Mouse (Mus musculus) c-Kit-negative CD71-positive TER-119-positive erythroid progenitor cells, embryonic 14.5 days (primary cell): Measurements from ENCODE around the gene Cdk5r2.

Experiments
- DNase-seq: peaks from one replicate; pipeline ENCODE4 v3.0.0-alpha.2; 2013; ENCODE audit warnings: low read depth, low spot score

Gene Cdk5r2

GRCm38 (mm10) chr1:74851001-74851775 is 3.5 kb upstream of the Cdk5r2 start:
- no peak for DNase-seq

GRCm38 (mm10) chr1:74855156-74855555 is 422 bp downstream of the Cdk5r2 start:
- no peak for DNase-seq

GRCm38 (mm10) chr1:74855651-74856438 is 1.1 kb downstream of the Cdk5r2 start:
- DNase-seq: no peak

- no peak for DNase-seq
Measured at GRCm38 (mm10) chr1:74856439-74856720, 1.6 kb downstream of the Cdk5r2 start.

- no peak for DNase-seq
Measured at GRCm38 (mm10) chr1:74856791-74857190, 2.1 kb downstream of the Cdk5r2 start.

- no peak for DNase-seq
Measured at GRCm38 (mm10) chr1:74857201-74857600, 2.5 kb downstream of the Cdk5r2 start.

- no peak for DNase-seq
Measured at GRCm38 (mm10) chr1:74857677-74858076, 2.9 kb downstream of the Cdk5r2 start.

GRCm38 (mm10) chr1:74858171-74858719 is 3.5 kb downstream of the Cdk5r2 start:
- DNase-seq: no peak

- no peak for DNase-seq
Measured at GRCm38 (mm10) chr1:74858805-74859204, 4.1 kb downstream of the Cdk5r2 start.

GRCm38 (mm10) chr1:74859223-74859984 is 4.7 kb downstream of the Cdk5r2 start:
- no peak for DNase-seq

GRCm38 (mm10) chr1:74861783-74862182 is 7.0 kb downstream of the Cdk5r2 start:
- DNase-seq: no peak

- no peak for DNase-seq
Measured at GRCm38 (mm10) chr1:74872218-74872617, 17.5 kb downstream of the Cdk5r2 start.

- DNase-seq: no peak
Measured at GRCm38 (mm10) chr1:74877199-74877598, 22.5 kb downstream of the Cdk5r2 start.

- no peak for DNase-seq
Measured at GRCm38 (mm10) chr1:74880785-74881360, 26.1 kb downstream of the Cdk5r2 start.

- no peak for DNase-seq
Measured at GRCm38 (mm10) chr1:74882055-74882734, 27.5 kb downstream of the Cdk5r2 start.

- no peak for DNase-seq
Measured at GRCm38 (mm10) chr1:74882828-74883227, 28.1 kb downstream of the Cdk5r2 start.

GRCm38 (mm10) chr1:74883441-74883840 is 28.7 kb downstream of the Cdk5r2 start:
- no peak for DNase-seq

GRCm38 (mm10) chr1:74884196-74885141 is 29.7 kb downstream of the Cdk5r2 start:
- DNase-seq: no peak

GRCm38 (mm10) chr1:74885369-74886042 is 30.8 kb downstream of the Cdk5r2 start, which contains the start of gene Fev:
Fev (minus strand) TSS chr1:74885419.
- no peak for DNase-seq
